Mouse (Mus musculus): Measurements from ENCODE around the gene Nrbp1. TPM values are rescaled to one million over a fixed set of nuclear protein-coding genes. Genes with fewer than 3 reads are reported as not detected.
"Not testable (repeated sequence)": the region's sequence is repeated elsewhere in the genome, so short reads cannot be mapped to it uniquely, and the experiment has no call there.

The Nrbp1 gene
- total RNA-seq, 1 experiment from 2014 or later, result 322 TPM

GRCm38 (mm10) chr5:31202933-31203332 is 37.7 kb upstream of the Nrbp1 start:
- ATAC-seq (replicated peaks; ENCODE audit: insufficient number of reproducible peaks, low FRiP score, low TSS enrichment, poor library complexity, severe bottlenecking), result no peak

GRCm38 (mm10) chr5:31203866-31204265 is 36.8 kb upstream of the Nrbp1 start:
- no peak for ATAC-seq (replicated peaks; ENCODE audit: insufficient number of reproducible peaks, low FRiP score, low TSS enrichment, poor library complexity, severe bottlenecking)

DNA sequence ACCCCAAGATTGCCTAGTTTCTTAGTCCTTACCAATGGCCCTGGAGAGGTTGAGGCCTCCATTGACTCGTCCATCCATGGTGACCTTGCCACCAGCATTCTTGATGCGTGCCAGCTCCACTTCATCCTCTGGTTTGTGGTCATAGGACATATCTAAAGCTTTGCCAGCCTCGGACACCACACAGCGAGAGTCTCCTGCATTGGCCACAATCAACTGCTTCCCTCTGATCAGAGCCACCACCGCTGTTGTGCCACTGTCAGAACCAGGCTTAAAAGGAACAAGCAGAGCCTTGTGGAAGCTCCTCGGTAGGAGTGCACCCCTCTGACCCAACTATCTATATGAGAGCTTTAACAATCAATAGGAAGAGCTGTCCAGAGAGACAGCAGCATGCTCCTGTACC is 36.2 kb upstream of the Nrbp1 start:
- ATAC-seq (replicated peaks; ENCODE audit: insufficient number of reproducible peaks, low FRiP score, low TSS enrichment, poor library complexity, severe bottlenecking), result no peak

DNA sequence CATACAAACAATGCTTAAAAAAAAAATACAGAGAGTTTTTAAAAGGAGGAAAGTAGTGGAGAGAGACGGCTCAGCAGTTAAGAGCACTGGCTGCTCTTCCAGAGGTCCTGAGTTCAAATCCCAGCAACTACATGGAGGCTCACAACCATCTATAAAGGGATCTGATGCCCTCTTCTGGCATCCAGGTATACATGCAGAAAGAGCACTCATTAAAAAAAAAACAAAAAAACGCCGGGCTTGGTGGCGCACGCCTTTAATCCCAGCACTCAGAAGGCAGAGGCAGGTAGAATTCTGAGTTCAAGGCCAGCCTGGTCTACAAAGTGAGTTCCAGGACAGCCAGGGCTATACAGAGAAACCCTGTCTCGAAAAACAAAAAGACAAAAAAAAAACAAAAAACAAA is 24.1 kb upstream of the Nrbp1 start:
- ATAC-seq (replicated peaks; ENCODE audit: insufficient number of reproducible peaks, low FRiP score, low TSS enrichment, poor library complexity, severe bottlenecking), result not testable (repeated sequence)

- ATAC-seq (replicated peaks; ENCODE audit: insufficient number of reproducible peaks, low FRiP score, low TSS enrichment, poor library complexity, severe bottlenecking), result no peak
Measured at GRCm38 (mm10) chr5:31218294-31218693, 22.4 kb upstream of the Nrbp1 start.

- no peak for ATAC-seq (replicated peaks; ENCODE audit: insufficient number of reproducible peaks, low FRiP score, low TSS enrichment, poor library complexity, severe bottlenecking)
Measured at GRCm38 (mm10) chr5:31219070-31219469, 21.6 kb upstream of the Nrbp1 start.

DNA sequence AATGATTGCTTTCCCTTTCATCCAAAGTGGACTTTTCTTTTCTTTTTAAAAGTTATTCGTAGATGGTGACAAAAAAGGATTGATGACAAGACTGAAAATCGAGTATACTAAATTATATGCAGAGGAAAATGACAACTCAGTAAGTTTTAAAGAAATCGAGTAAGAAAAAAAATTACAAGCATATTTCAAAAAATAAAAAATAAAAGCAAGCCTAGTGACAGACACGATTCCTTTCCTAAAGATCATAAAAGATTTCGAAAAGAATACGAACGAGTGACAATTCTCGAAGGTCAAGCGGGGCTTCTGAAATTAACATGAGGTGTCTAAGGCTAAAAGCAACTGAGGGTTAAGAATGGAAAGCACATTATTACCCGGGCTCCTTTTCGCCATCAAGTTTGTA is 21.2 kb upstream of the Nrbp1 start:
- ATAC-seq (replicated peaks; ENCODE audit: insufficient number of reproducible peaks, low FRiP score, low TSS enrichment, poor library complexity, severe bottlenecking), result no peak

GRCm38 (mm10) chr5:31219911-31220447 is 20.7 kb upstream of the Nrbp1 start:
- peak; percentile 42 for ATAC-seq (replicated peaks; ENCODE audit: insufficient number of reproducible peaks, low FRiP score, low TSS enrichment, poor library complexity, severe bottlenecking)

DNA sequence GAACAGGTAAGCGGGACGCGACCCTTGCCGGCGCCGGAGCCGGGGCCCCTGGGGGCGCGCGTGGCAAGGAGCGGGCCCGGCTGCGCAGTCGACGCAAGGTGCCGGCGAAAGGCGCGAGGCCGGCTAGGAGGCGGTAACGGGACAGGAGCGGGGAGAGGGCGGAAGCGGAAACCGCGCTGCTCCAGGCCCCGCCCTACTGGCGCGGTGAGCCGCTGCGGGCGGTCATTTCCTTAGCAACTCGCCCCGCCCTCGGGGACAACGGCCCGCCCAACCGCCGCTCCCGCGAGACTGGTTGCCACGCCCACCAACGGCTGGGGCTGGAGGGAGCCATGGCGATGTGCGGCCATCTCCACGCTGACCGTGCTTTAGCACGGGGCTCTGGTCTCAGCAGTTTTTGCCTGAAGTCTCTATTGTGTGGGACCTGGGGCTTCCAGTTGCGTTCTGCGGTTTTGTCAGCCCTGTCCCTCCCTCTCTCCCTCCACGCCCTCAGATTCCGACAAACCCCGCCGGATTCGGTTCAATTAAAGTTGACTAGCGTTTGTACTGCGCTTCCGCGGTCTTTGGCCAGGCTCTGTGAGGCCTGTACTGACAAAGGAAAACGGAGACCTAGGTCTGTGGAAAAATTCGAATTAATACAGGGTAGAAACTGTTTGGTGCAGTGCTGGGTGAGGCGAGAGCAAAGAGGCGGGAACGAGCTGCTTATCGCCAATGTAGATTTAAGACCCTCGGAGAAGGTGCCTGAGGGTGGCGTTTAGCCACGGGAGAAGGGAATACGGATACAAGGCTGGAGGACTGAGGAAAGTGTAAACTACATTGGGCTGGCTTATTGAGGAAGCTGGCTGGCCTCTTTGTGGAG is 20.0 kb upstream of the Nrbp1 start, which contains the start of gene Ppm1g:
Gene Ppm1g, minus strand, starts transcription at position 240 of the 856 bp plus-strand sequence.
- peak; percentile 91 for ATAC-seq (replicated peaks; ENCODE audit: insufficient number of reproducible peaks, low FRiP score, low TSS enrichment, poor library complexity, severe bottlenecking)

DNA sequence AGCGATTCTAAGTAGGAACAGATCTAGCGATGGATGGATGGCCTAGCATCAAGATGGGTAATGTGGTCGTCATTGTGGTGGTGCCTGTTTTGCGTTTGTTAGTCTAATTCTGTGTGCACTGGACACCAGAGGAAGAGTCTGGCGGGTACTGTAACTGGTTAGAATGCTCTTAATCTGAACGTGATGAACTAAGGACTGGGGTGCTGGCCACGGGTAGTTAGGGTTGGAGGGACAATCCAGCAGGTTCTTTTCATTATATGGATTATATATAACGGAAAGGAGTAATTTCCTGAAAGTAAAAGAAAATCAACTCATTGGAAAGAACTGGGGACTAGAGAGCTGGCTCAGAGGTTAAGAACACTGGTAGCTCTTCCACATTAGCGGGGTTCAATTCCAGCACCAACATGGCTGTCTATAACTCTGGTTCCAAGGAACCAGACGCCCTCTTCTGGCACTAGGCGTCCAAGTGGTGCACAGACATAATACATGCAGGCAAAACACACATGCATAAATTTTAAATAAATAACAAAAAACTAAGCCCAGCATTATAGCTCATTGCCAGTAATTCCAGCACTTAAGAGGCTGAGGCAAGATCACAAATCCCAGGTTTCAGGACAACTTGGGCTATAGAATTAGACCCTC is 19.2 kb upstream of the Nrbp1 start:
- ATAC-seq (replicated peaks; ENCODE audit: insufficient number of reproducible peaks, low FRiP score, low TSS enrichment, poor library complexity, severe bottlenecking), result no peak

- no peak for ATAC-seq (replicated peaks; ENCODE audit: insufficient number of reproducible peaks, low FRiP score, low TSS enrichment, poor library complexity, severe bottlenecking)
Measured at GRCm38 (mm10) chr5:31222696-31223095, 18.0 kb upstream of the Nrbp1 start.

DNA sequence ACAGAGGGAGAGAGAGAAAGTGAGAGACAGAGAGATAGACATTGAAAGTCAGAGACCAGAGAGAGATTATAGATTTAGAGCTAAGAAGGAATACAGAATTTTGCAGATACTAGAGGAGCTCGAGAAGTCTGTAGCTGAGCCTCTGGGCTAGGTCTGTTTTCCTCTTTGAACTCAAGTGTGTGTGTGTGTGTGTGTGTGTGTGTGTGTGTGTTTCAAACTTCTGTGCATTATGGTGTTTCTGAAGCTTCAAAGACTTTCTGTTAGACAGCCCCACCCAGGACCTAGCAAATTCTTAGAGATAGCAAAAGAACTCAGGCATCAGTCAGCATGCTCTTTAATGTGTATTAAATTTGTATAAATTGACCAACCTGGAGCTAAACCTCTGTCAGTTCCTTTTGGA is 14.0 kb upstream of the Nrbp1 start:
- ATAC-seq (replicated peaks; ENCODE audit: insufficient number of reproducible peaks, low FRiP score, low TSS enrichment, poor library complexity, severe bottlenecking), result no peak

GRCm38 (mm10) chr5:31241522-31242034 is 914 bp downstream of the Nrbp1 start:
- no peak for ATAC-seq (replicated peaks; ENCODE audit: insufficient number of reproducible peaks, low FRiP score, low TSS enrichment, poor library complexity, severe bottlenecking)

DNA sequence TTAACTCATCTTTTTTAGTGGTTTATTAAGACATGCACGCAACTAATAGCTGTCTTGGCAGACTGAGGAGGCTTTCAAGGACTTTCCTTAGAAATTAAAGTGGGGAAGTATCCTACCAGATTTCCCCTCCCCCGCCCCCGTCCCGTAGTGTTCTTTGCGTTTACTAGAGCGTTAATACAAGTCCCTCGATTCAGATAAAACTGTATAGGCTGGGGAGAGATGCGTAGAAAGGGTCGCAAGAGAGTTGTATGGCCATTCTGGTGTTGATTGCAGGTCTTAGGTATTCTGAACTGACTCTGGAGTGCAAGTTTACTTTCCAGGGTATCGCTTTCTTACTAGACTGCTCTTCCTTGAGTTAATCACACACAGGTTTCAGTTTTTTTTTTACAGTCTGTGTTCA is 1.5 kb downstream of the Nrbp1 start:
- no peak for ATAC-seq (replicated peaks; ENCODE audit: insufficient number of reproducible peaks, low FRiP score, low TSS enrichment, poor library complexity, severe bottlenecking)

DNA sequence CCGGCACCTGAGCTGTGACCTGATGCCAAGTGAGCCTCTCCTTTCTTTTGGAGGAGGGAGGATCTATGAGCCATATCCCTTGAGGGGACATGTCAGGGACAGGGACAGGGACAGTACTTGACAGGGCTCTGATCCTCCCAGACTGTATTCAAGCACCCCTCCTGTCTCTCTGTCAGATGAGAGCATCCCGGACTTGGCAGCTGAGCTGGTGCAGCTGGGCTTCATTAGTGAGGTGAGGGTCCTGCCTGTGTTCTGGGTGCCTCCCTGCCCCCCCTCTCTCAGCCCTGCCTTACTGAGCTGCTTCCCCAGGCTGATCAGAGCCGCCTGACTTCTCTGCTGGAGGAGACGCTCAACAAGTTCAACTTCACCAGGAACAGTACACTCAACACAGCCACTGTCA is 10.1 kb downstream of the Nrbp1 start:
- ATAC-seq (replicated peaks; ENCODE audit: insufficient number of reproducible peaks, low FRiP score, low TSS enrichment, poor library complexity, severe bottlenecking), result no peak

DNA sequence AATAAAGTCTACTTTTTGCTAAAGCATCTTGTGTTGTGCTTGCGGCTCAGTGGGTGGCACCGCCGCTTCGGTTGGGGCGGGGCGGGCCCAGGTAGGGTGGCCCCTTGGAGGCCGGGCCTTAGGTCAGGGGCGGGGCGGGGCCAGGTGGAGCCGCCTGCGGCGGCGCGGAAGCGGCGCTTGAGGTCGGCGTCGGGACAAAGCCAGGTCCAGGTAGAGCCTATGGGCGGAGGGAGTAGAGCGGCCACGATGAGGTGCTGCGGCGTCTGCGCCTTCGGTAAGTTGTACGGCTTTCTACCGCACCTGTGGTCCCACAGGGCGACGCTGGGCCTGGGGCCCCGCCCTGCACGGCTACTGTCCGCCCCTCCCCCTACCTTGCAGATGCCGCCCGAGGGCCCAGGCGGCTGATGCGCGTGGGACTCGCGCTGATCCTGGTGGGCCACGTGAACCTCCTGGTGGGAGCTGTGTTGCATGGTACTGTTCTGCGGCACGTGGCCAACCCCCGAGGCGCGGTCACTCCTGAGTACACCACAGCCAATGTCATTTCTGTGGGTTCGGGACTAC is 11.0 kb downstream of the Nrbp1 start, which contains the start of gene Krtcap3:
Gene Krtcap3, plus strand, starts transcription at position 151 of the 561 bp plus-strand sequence.
- ATAC-seq (replicated peaks; ENCODE audit: insufficient number of reproducible peaks, low FRiP score, low TSS enrichment, poor library complexity, severe bottlenecking), result no peak

- ATAC-seq (replicated peaks; ENCODE audit: insufficient number of reproducible peaks, low FRiP score, low TSS enrichment, poor library complexity, severe bottlenecking), result no peak
Measured at GRCm38 (mm10) chr5:31252151-31252550, 11.5 kb downstream of the Nrbp1 start.

- ATAC-seq (replicated peaks; ENCODE audit: insufficient number of reproducible peaks, low FRiP score, low TSS enrichment, poor library complexity, severe bottlenecking), result no peak
Measured at GRCm38 (mm10) chr5:31252795-31253545, 12.3 kb downstream of the Nrbp1 start.

DNA sequence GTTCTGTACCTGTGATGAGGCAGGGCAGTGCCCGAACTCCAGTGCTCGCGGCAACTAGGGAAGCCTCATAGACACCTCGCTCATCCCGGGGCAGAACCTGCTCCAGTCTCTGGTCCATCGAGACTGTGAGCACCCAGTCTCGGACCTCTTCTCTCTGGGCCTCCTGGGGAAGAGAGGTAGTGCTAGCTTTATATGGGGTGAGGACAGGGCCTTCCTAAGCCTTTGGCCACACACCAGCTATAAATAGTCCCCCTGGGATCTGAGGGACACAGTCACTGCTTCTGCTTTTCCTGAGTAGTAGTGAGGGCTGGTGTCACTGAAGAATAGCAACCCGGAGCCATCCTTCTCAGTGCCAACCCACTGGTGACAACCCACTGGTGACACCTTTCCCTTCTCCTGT is 13.1 kb downstream of the Nrbp1 start:
- no peak for ATAC-seq (replicated peaks; ENCODE audit: insufficient number of reproducible peaks, low FRiP score, low TSS enrichment, poor library complexity, severe bottlenecking)
